Mouse (Mus musculus): ENCODE measurements around the gene Kcnh8. TPM values are rescaled to one million over a fixed set of nuclear protein-coding genes. Genes with fewer than 3 reads are reported as not detected.

Kcnh8 gene
- polyA plus RNA-seq, 1 experiment from 2014 or later, result not detected

- no peak overlapping the region for H3K9ac ChIP-seq (replicated peaks)
- DNase-seq, result no peak
- 60% methylated on average over 2 of the region's 2 CpGs for WGBS (ENCODE audit: insufficient replicate concordance)
- TF ChIP-seq EP300 (IDR thresholded peaks at IDR 0.05; ENCODE audit: low read depth), result no peak
- TF ChIP-seq CTCF (IDR thresholded peaks at IDR 0.05; ENCODE audit: low read depth), result no peak
- no peaks in the 10 kb centered on the region for H3K27me3 ChIP-seq (ENCODE audit: insufficient read depth, low read length)
- no peak overlapping the region for H3K27ac ChIP-seq (ENCODE audit: low read depth)
- no peak for ATAC-seq
- no peak overlapping the region for H3K4me3 ChIP-seq (ENCODE audit: low read depth, low read length)
- H3K36me3 ChIP-seq (replicated peaks; ENCODE audit: insufficient read depth, low read length), result no peaks in the 10 kb centered on the region
- H3K4me2 ChIP-seq (ENCODE audit: low read depth, low read length), result no peak overlapping the region
- H3K4me1 ChIP-seq (ENCODE audit: insufficient read depth), result no peaks in the 10 kb centered on the region
- H3K9me3 ChIP-seq (ENCODE audit: low read length), result no peaks in the 10 kb centered on the region
Measured at GRCm38 (mm10) chr17:52880051-52880450, 277.5 kb downstream of the Kcnh8 start.

GRCm38 (mm10) chr17:52885210-52885609 lies 282.7 kb downstream of the Kcnh8 start:
- no peak for ATAC-seq
- H3K9me3 ChIP-seq (ENCODE audit: low read length), result no peaks in the 10 kb centered on the region
- no peak overlapping the region for H3K4me2 ChIP-seq (ENCODE audit: low read depth, low read length)
- no peak overlapping the region for H3K27ac ChIP-seq (ENCODE audit: low read depth)
- H3K4me3 ChIP-seq (ENCODE audit: low read depth, low read length), result no peak overlapping the region
- no peak for DNase-seq
- H3K9ac ChIP-seq (replicated peaks), result no peak overlapping the region
- no peak for TF ChIP-seq EP300 (IDR thresholded peaks at IDR 0.05; ENCODE audit: low read depth)
- TF ChIP-seq CTCF (IDR thresholded peaks at IDR 0.05; ENCODE audit: low read depth), result no peak
- 52% methylated on average over 1 of the region's 1 CpGs for WGBS (ENCODE audit: insufficient replicate concordance)
- H3K36me3 ChIP-seq (replicated peaks; ENCODE audit: insufficient read depth, low read length), result no peaks in the 10 kb centered on the region
- no peaks in the 10 kb centered on the region for H3K27me3 ChIP-seq (ENCODE audit: insufficient read depth, low read length)
- H3K4me1 ChIP-seq (ENCODE audit: insufficient read depth), result no peaks in the 10 kb centered on the region

- Histone ChIP-seq H3K9ac (replicated peaks) (no peak overlapping the region), H3K27ac (ENCODE audit: low read depth) (no peak overlapping the region), H3K9me3 (ENCODE audit: low read length) (no peaks in the 10 kb centered on the region), H3K4me2 (ENCODE audit: low read depth, low read length) (no peak overlapping the region), H3K4me3 (ENCODE audit: low read depth, low read length) (no peak overlapping the region), H3K4me1 (ENCODE audit: insufficient read depth) (no peaks in the 10 kb centered on the region), H3K36me3 (replicated peaks; ENCODE audit: insufficient read depth, low read length) (no peaks in the 10 kb centered on the region), H3K27me3 (ENCODE audit: insufficient read depth, low read length) (no peaks in the 10 kb centered on the region)
- DNase-seq, result no peak
- ATAC-seq, result no peak
- TF ChIP-seq EP300 (IDR thresholded peaks at IDR 0.05; ENCODE audit: low read depth) (no peak), CTCF (IDR thresholded peaks at IDR 0.05; ENCODE audit: low read depth) (no peak)
- 45% methylated on average over 3 of the region's 3 CpGs for WGBS (ENCODE audit: insufficient replicate concordance)
Measured at GRCm38 (mm10) chr17:52920519-52921106, 318.1 kb downstream of the Kcnh8 start.

- no peaks in the 10 kb centered on the region for H3K9me3 ChIP-seq (ENCODE audit: low read length)
- no peak for DNase-seq
- TF ChIP-seq CTCF (IDR thresholded peaks at IDR 0.05; ENCODE audit: low read depth), result no peak
Measured at GRCm38 (mm10) chr17:52943966-52944365, 341.5 kb downstream of the Kcnh8 start.

GRCm38 (mm10) chr17:52972735-52973134 lies 370.2 kb downstream of the Kcnh8 start:
- Histone ChIP-seq H3K9me3 (ENCODE audit: low read length) (0 out of 2 replicates have a peak, but pooled peaks cover 2% of the 10 kb centered on the region), H3K9ac (replicated peaks) (no peak overlapping the region), H3K4me3 (ENCODE audit: low read depth, low read length) (no peak overlapping the region), H3K36me3 (replicated peaks; ENCODE audit: insufficient read depth, low read length) (no peaks in the 10 kb centered on the region), H3K27me3 (ENCODE audit: insufficient read depth, low read length) (no peaks in the 10 kb centered on the region), H3K4me1 (ENCODE audit: insufficient read depth) (no peaks in the 10 kb centered on the region), H3K27ac (ENCODE audit: low read depth) (no peak overlapping the region), H3K4me2 (ENCODE audit: low read depth, low read length) (no peak overlapping the region)
- ATAC-seq, result no peak
- no peak for DNase-seq
- WGBS (ENCODE audit: insufficient replicate concordance), result 45% methylated on average over 1 of the region's 1 CpGs
- TF ChIP-seq CTCF (IDR thresholded peaks at IDR 0.05; ENCODE audit: low read depth) (no peak), EP300 (IDR thresholded peaks at IDR 0.05; ENCODE audit: low read depth) (no peak)

More at GRCm38 (mm10) chr17:52943966-52944365, 341.5 kb downstream of the Kcnh8 start:
- ATAC-seq, result no peak
- no peak overlapping the region for H3K4me3 ChIP-seq (ENCODE audit: low read depth, low read length)
- H3K4me1 ChIP-seq (ENCODE audit: insufficient read depth), result no peaks in the 10 kb centered on the region
- H3K27me3 ChIP-seq (ENCODE audit: insufficient read depth, low read length), result no peaks in the 10 kb centered on the region
- H3K27ac ChIP-seq (ENCODE audit: low read depth), result no peak overlapping the region
- no peaks in the 10 kb centered on the region for H3K36me3 ChIP-seq (replicated peaks; ENCODE audit: insufficient read depth, low read length)
- no peak overlapping the region for H3K4me2 ChIP-seq (ENCODE audit: low read depth, low read length)
- no peak overlapping the region for H3K9ac ChIP-seq (replicated peaks)

GRCm38 (mm10) chr17:52980958-52981357 lies 378.4 kb downstream of the Kcnh8 start:
- Histone ChIP-seq H3K27ac (ENCODE audit: low read depth) (no peak overlapping the region), H3K4me1 (ENCODE audit: insufficient read depth) (no peaks in the 10 kb centered on the region), H3K9ac (replicated peaks) (no peak overlapping the region), H3K4me2 (ENCODE audit: low read depth, low read length) (no peak overlapping the region), H3K9me3 (ENCODE audit: low read length) (no peaks in the 10 kb centered on the region), H3K27me3 (ENCODE audit: insufficient read depth, low read length) (no peaks in the 10 kb centered on the region), H3K36me3 (replicated peaks; ENCODE audit: insufficient read depth, low read length) (no peaks in the 10 kb centered on the region), H3K4me3 (ENCODE audit: low read depth, low read length) (no peak overlapping the region)
- ATAC-seq (no peak), DNase-seq (no peak)
- 84% methylated on average over 4 of the region's 4 CpGs for WGBS (ENCODE audit: insufficient replicate concordance)
- TF ChIP-seq CTCF (IDR thresholded peaks at IDR 0.05; ENCODE audit: low read depth) (no peak), EP300 (IDR thresholded peaks at IDR 0.05; ENCODE audit: low read depth) (no peak)
